Mouse (Mus musculus): ENCODE results near the gene Tmem237.
A peak's percentile ranks its signal among the peaks of the same experiment; 100 is the strongest.

Tmem237 gene

DNA sequence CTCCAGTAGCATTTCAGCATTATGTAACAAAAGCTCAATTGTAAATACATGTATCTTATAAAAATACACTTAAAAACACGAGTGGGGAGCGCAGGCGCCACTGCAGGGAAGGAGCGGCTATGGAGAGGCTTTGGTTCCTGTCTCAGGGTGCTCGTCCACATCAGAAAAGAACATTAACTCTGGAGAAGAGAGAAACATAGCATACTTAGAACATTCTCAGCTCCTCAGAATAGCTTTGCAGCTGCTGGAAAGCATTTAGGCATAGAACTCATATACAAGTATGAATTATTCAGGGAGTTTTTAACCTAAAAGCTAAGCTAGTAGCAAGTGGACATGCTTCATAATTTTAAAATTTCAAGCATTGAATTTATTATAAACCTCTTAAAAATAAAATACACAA is 19.2 kb downstream of the Tmem237 start:
- no peak for DNase-seq (ENCODE audit: extremely low spot score)

DNA sequence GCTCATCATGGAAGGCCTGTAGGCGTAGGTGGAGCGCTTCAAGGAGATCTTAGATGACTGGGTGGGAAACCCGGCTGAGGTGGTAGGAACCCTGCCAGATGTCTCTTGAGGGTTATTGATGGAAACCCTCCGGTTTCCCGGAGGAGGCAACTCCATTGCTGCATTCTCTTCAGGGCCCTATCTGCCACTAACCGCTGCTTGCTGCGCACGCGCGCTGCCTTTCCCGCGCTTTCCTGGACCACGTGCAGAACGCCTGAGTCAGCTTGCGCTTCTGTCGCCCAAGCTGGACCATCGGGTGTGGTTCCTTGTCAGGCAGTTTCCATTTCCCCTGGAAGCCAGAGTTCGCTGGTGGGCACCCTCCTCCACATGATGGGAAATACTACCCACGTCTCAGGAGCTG is 25.5 kb downstream of the Tmem237 start, which contains the start of gene C2cd6:
C2cd6 (minus strand) TSS at position 196 of the 400 bp plus-strand sequence.
- no peak for DNase-seq (ENCODE audit: extremely low spot score)

DNA sequence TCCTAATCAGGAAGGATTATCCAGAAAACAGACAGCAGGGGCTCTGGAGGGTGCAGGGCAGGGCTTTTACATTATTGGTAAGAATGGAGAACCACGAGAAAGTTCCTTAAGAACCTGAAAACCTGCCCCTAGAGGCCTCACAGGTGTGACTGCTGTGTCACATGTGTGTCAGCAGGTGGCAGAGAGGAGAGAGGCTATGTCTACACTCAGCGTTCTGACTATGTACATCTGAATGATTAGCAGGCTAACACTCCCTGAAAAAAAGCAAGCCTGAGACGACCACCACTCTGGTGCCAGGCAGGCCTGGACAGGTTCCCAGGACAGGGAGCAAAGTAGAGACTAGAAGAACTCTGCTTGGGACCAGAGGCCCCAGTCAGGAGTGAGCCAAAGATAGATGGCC is 49.3 kb downstream of the Tmem237 start:
- DNase-seq (ENCODE audit: extremely low spot score): no peak

DNA sequence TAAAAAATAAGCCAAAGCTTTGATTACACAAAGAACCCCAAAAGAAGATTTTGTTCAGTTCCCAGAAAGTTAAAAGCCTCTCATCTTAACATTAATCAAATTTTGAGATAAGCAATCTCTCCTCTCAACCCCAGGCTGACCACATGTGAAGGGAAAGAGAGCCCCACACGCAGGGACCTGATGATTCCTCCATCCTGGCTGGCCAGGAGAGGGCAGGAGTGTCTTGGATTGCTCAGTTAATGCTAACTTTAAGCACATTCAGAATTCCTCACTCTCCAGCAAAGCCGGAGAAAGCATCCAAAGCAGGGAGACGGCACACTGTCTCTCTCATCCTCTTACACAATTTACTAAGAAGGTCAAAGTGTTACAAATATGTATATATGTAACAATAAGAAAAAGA is 52.2 kb downstream of the Tmem237 start:
- DNase-seq (ENCODE audit: extremely low spot score): peak; percentile 32

DNA sequence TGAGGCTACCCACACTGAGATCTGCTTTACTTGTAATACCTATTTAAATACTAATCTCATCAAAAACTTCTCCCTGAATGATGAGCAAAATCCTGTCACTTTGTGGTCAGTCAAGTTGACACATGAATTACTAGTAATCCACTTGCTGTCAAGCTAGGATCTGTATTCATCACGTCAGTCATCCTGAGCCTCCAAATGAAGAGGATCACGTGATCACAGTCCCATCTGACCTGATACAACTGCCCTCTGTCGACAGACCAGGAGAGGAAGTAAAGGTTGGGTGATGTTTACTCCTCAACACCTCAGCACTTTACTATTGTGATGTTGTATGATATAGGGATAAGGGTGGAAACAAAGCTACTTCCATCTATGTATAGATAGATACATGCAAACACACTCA is 56.5 kb downstream of the Tmem237 start:
- no peak for DNase-seq (ENCODE audit: extremely low spot score)

DNA sequence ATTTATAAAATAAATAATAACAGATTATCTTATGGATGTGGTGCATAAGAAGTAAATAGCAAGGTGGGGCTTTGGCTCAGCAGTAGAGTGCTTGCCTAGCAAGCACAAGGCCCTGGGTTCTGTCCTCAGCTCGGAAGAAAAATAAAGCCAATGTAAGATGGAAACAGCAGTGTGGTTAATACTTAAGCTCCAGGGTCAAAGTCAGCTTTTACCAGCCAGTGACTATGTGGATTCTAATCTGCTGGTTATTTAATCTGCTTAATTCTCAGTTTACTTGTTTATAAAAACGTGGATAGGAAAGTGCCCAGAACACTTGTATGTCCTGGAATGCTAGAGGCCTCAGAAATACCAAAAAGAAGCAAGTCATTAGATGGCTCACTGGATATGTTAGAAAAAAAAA is 63.3 kb downstream of the Tmem237 start:
- no peak for DNase-seq (ENCODE audit: extremely low spot score)

DNA sequence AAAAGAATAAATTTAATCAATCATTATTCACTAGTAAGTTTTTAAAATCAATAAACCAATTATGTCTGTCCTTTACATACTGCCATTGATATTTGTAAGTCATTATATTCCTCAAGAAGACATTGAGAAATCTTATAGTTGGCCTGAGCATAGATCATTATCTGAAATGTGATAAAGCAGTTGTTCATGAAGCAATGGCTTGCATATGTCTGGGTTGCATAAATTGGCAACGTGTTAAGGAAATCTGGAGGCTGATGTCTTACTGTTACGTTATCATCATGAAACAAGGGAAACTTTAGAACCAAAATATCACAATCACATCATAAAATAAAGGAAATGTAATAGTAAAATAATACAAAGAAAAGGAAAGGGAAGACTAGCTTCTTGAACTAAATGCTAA is 68.9 kb downstream of the Tmem237 start:
- DNase-seq (ENCODE audit: extremely low spot score): no peak
